Mouse (Mus musculus): ENCODE data around the gene Gjc3.
"Not testable (repeated sequence)": the region's sequence is repeated elsewhere in the genome, so short reads cannot be mapped to it uniquely, and the experiment has no call there.

The Gjc3 gene

GRCm38 (mm10) chr5:137962945-137963344 lies at the start of gene Gjc3:
Gjc3 (minus strand) TSS chr5:137963098.
- no peak for DNase-seq (ENCODE audit: low spot score)

- DNase-seq (ENCODE audit: low spot score): no peak
These were observed 49.5 kb upstream of the Gjc3 start for GRCm38 (mm10) chr5:138012382-138012781.

- no peak for DNase-seq (ENCODE audit: low spot score)
These were observed 46.5 kb upstream of the Gjc3 start for GRCm38 (mm10) chr5:138009437-138009836.

- DNase-seq (ENCODE audit: low spot score): no peak
These were observed 23.5 kb upstream of the Gjc3 start for GRCm38 (mm10) chr5:137986351-137986750.

- no peak for DNase-seq (ENCODE audit: low spot score)
These were observed 18.4 kb upstream of the Gjc3 start, which contains the start of gene Azgp1 for GRCm38 (mm10) chr5:137981300-137981699. Azgp1 (plus strand) TSS chr5:137981520.

- no peak for DNase-seq (ENCODE audit: low spot score)
These were observed 16.2 kb upstream of the Gjc3 start for GRCm38 (mm10) chr5:137979081-137979480.

- DNase-seq (ENCODE audit: low spot score): no peak
These were observed 14.4 kb upstream of the Gjc3 start for GRCm38 (mm10) chr5:137977291-137977690.

GRCm38 (mm10) chr5:137975434-137975833 lies 12.5 kb upstream of the Gjc3 start:
- no peak for DNase-seq (ENCODE audit: low spot score)

- no peak for DNase-seq (ENCODE audit: low spot score)
These were observed 11.8 kb upstream of the Gjc3 start for GRCm38 (mm10) chr5:137974724-137975123.

GRCm38 (mm10) chr5:137973738-137974137 lies 10.8 kb upstream of the Gjc3 start:
- DNase-seq (ENCODE audit: low spot score): peak; percentile 7

GRCm38 (mm10) chr5:137973161-137973560 lies 10.3 kb upstream of the Gjc3 start:
- no peak for DNase-seq (ENCODE audit: low spot score)

GRCm38 (mm10) chr5:137966492-137966891 lies 3.6 kb upstream of the Gjc3 start:
- DNase-seq (ENCODE audit: low spot score): no peak

GRCm38 (mm10) chr5:137956404-137956803 lies 6.5 kb downstream of the Gjc3 start:
- no peak for DNase-seq (ENCODE audit: low spot score)

- DNase-seq (ENCODE audit: low spot score): peak; percentile 9
These were observed 11.7 kb downstream of the Gjc3 start for GRCm38 (mm10) chr5:137951218-137951617.

GRCm38 (mm10) chr5:137947303-137947702 lies 15.6 kb downstream of the Gjc3 start:
- no peak for DNase-seq (ENCODE audit: low spot score)

GRCm38 (mm10) chr5:137943133-137943532 lies 19.8 kb downstream of the Gjc3 start:
- DNase-seq (ENCODE audit: low spot score): no peak

GRCm38 (mm10) chr5:137940948-137941347 lies 21.9 kb downstream of the Gjc3 start:
- DNase-seq (ENCODE audit: low spot score): no peak

- no peak for DNase-seq (ENCODE audit: low spot score)
These were observed 25.7 kb downstream of the Gjc3 start for GRCm38 (mm10) chr5:137937238-137937637.

- no peak for DNase-seq (ENCODE audit: low spot score)
These were observed 26.4 kb downstream of the Gjc3 start for GRCm38 (mm10) chr5:137936486-137936885.

- not testable (repeated sequence) for DNase-seq (ENCODE audit: low spot score)
These were observed 29.0 kb downstream of the Gjc3 start for GRCm38 (mm10) chr5:137933934-137934333.

GRCm38 (mm10) chr5:137928439-137928838 lies 34.5 kb downstream of the Gjc3 start:
- no peak for DNase-seq (ENCODE audit: low spot score)

GRCm38 (mm10) chr5:137922171-137922570 lies 40.7 kb downstream of the Gjc3 start:
- no peak for DNase-seq (ENCODE audit: low spot score)

GRCm38 (mm10) chr5:137921532-137921931 lies 41.4 kb downstream of the Gjc3 start, which contains the start of gene Cyp3a13:
Cyp3a13 (minus strand) TSS chr5:137921619.
- DNase-seq (ENCODE audit: low spot score): no peak

GRCm38 (mm10) chr5:137915550-137915949 lies 47.3 kb downstream of the Gjc3 start:
- no peak for DNase-seq (ENCODE audit: low spot score)

GRCm38 (mm10) chr5:137914508-137914907 lies 48.4 kb downstream of the Gjc3 start:
- no peak for DNase-seq (ENCODE audit: low spot score)

All from embryo, embryonic 10 days (tissue).